Mouse (Mus musculus): ENCODE measurements around the gene Lrr1. TPM values are rescaled to one million over a fixed set of nuclear protein-coding genes. Genes with fewer than 3 reads are reported as not detected.

Gene Lrr1
- polyA plus RNA-seq, 1 experiment from 2014 or later, result 5.5 TPM

GRCm38 (mm10) chr12:69143460-69143859 lies 25.2 kb upstream of the Lrr1 start:
- Histone ChIP-seq H3K9ac (ENCODE audit: low read depth, low read length) (no peak overlapping the region), H3K4me1 (replicated peaks; ENCODE audit: control insufficient read depth, insufficient read depth, low read length) (no peaks in the 10 kb centered on the region), H3K36me3 (ENCODE audit: control insufficient read depth, insufficient read depth) (no peaks in the 10 kb centered on the region), H3K4me2 (replicated peaks; ENCODE audit: low read depth) (no peak overlapping the region), H3K27ac (ENCODE audit: low read depth, low read length) (no peak overlapping the region), H3K4me3 (ENCODE audit: low read depth, low read length) (no peak overlapping the region), H3K27me3 (replicated peaks; ENCODE audit: control insufficient read depth, insufficient read depth, low read length) (no peaks in the 10 kb centered on the region), H3K9me3 (ENCODE audit: control insufficient read depth) (no peaks in the 10 kb centered on the region)
- WGBS, result 75% methylated on average over 6 of the region's 6 CpGs
- no peak for ATAC-seq
- no peak for TF ChIP-seq CTCF (IDR thresholded peaks at IDR 0.05; ENCODE audit: low read depth)

- no peaks in the 10 kb centered on the region for H3K4me1 ChIP-seq (replicated peaks; ENCODE audit: control insufficient read depth, insufficient read depth, low read length)
- no peak for ATAC-seq
- H3K9ac ChIP-seq (ENCODE audit: low read depth, low read length), result no peak overlapping the region
- no peak overlapping the region for H3K4me2 ChIP-seq (replicated peaks; ENCODE audit: low read depth)
- 90% methylated on average over 5 of the region's 5 CpGs for WGBS
- TF ChIP-seq CTCF (IDR thresholded peaks at IDR 0.05; ENCODE audit: low read depth), result no peak
- no peak overlapping the region for H3K27ac ChIP-seq (ENCODE audit: low read depth, low read length)
- no peaks in the 10 kb centered on the region for H3K27me3 ChIP-seq (replicated peaks; ENCODE audit: control insufficient read depth, insufficient read depth, low read length)
- no peak overlapping the region for H3K4me3 ChIP-seq (ENCODE audit: low read depth, low read length)
- H3K36me3 ChIP-seq (ENCODE audit: control insufficient read depth, insufficient read depth), result no peaks in the 10 kb centered on the region
- no peaks in the 10 kb centered on the region for H3K9me3 ChIP-seq (ENCODE audit: control insufficient read depth)
Observed at GRCm38 (mm10) chr12:69147166-69147735, 21.4 kb upstream of the Lrr1 start.

GRCm38 (mm10) chr12:69150049-69150448 lies 18.6 kb upstream of the Lrr1 start:
- ATAC-seq, result no peak
- Histone ChIP-seq H3K4me3 (ENCODE audit: low read depth, low read length) (no peak overlapping the region), H3K36me3 (ENCODE audit: control insufficient read depth, insufficient read depth) (no peaks in the 10 kb centered on the region), H3K9me3 (ENCODE audit: control insufficient read depth) (no peaks in the 10 kb centered on the region), H3K4me1 (replicated peaks; ENCODE audit: control insufficient read depth, insufficient read depth, low read length) (no peaks in the 10 kb centered on the region), H3K27me3 (replicated peaks; ENCODE audit: control insufficient read depth, insufficient read depth, low read length) (no peaks in the 10 kb centered on the region), H3K9ac (ENCODE audit: low read depth, low read length) (no peak overlapping the region), H3K27ac (ENCODE audit: low read depth, low read length) (no peak overlapping the region), H3K4me2 (replicated peaks; ENCODE audit: low read depth) (no peak overlapping the region)
- whole genome bisulfite sequencing, result 42% methylated on average over 13 of the region's 13 CpGs
- TF ChIP-seq CTCF (IDR thresholded peaks at IDR 0.05; ENCODE audit: low read depth), result no peak

GRCm38 (mm10) chr12:69155923-69156322 lies 12.7 kb upstream of the Lrr1 start:
- no peak for ATAC-seq
- WGBS, result 75% methylated on average over 2 of the region's 2 CpGs
- Histone ChIP-seq H3K9me3 (ENCODE audit: control insufficient read depth) (no peaks in the 10 kb centered on the region), H3K9ac (ENCODE audit: low read depth, low read length) (no peak overlapping the region), H3K4me1 (replicated peaks; ENCODE audit: control insufficient read depth, insufficient read depth, low read length) (peaks cover 7% of the 10 kb centered on the region), H3K27ac (ENCODE audit: low read depth, low read length) (no peak overlapping the region), H3K36me3 (ENCODE audit: control insufficient read depth, insufficient read depth) (peaks cover 13% of the 10 kb centered on the region; the same call in 1 of the 2 replicates), H3K4me2 (replicated peaks; ENCODE audit: low read depth) (no peak overlapping the region), H3K27me3 (replicated peaks; ENCODE audit: control insufficient read depth, insufficient read depth, low read length) (no peaks in the 10 kb centered on the region), H3K4me3 (ENCODE audit: low read depth, low read length) (no peak overlapping the region)
- no peak for TF ChIP-seq CTCF (IDR thresholded peaks at IDR 0.05; ENCODE audit: low read depth)

- 73% methylated on average over 4 of the region's 4 CpGs for WGBS
- Histone ChIP-seq H3K4me3 (ENCODE audit: low read depth, low read length) (no peak overlapping the region), H3K9ac (ENCODE audit: low read depth, low read length) (no peak overlapping the region), H3K27me3 (replicated peaks; ENCODE audit: control insufficient read depth, insufficient read depth, low read length) (no peaks in the 10 kb centered on the region), H3K36me3 (ENCODE audit: control insufficient read depth, insufficient read depth) (peaks cover 13% of the 10 kb centered on the region; the same call in 1 of the 2 replicates), H3K27ac (ENCODE audit: low read depth, low read length) (no peak overlapping the region), H3K4me1 (replicated peaks; ENCODE audit: control insufficient read depth, insufficient read depth, low read length) (peaks cover 7% of the 10 kb centered on the region), H3K9me3 (ENCODE audit: control insufficient read depth) (no peaks in the 10 kb centered on the region), H3K4me2 (replicated peaks; ENCODE audit: low read depth) (no peak overlapping the region)
- ATAC-seq, result no peak
- no peak for TF ChIP-seq CTCF (IDR thresholded peaks at IDR 0.05; ENCODE audit: low read depth)
Observed at GRCm38 (mm10) chr12:69156436-69156835, 12.2 kb upstream of the Lrr1 start.

- Histone ChIP-seq H3K4me1 (replicated peaks; ENCODE audit: control insufficient read depth, insufficient read depth, low read length) (peaks cover 7% of the 10 kb centered on the region), H3K36me3 (ENCODE audit: control insufficient read depth, insufficient read depth) (peaks cover 13% of the 10 kb centered on the region; the same call in 1 of the 2 replicates), H3K27ac (ENCODE audit: low read depth, low read length) (no peak overlapping the region), H3K4me2 (replicated peaks; ENCODE audit: low read depth) (peak overlapping the region; percentile 61; the same call in 1 of the 2 replicates), H3K4me3 (ENCODE audit: low read depth, low read length) (no peak overlapping the region), H3K9me3 (ENCODE audit: control insufficient read depth) (no peaks in the 10 kb centered on the region), H3K9ac (ENCODE audit: low read depth, low read length) (no peak overlapping the region), H3K27me3 (replicated peaks; ENCODE audit: control insufficient read depth, insufficient read depth, low read length) (no peaks in the 10 kb centered on the region)
- WGBS, result 93% methylated on average over 2 of the region's 2 CpGs
- TF ChIP-seq CTCF (IDR thresholded peaks at IDR 0.05; ENCODE audit: low read depth), result no peak
- no peak for ATAC-seq
Observed at GRCm38 (mm10) chr12:69157107-69157506, 11.5 kb upstream of the Lrr1 start.
